Mouse (Mus musculus) heart, embryonic 16.5 days (tissue): ENCODE measurements around the gene Gm5269. TPM values are rescaled to one million over a fixed set of nuclear protein-coding genes. Genes with fewer than 3 reads are reported as not detected.

Experiments used
- ATAC-seq: fragments of 200-750 bp; cut with Nextera tagmentation; replicated peaks from 2 replicates; pipeline ENCODE4 v1.8.0; 2017; ENCODE audit warnings: moderate number of reproducible peaks; ENCODE audit not compliant: insufficient read depth, low FRiP score; ENCODE audit errors: extremely low read depth
- H3K27ac ChIP-seq: fragments of 300-500 bp; sonication (generic); 2 replicates; pipeline ENCODE4 v1.5.1; 2014; ENCODE audit warnings: mild to moderate bottlenecking, low read length, control low read depth, moderate library complexity
- H3K27me3 ChIP-seq: fragments of 300-500 bp; sonication (generic); 2 replicates; pipeline ENCODE4 v1.6.1; 2014; ENCODE audit warnings: low read length, mixed read lengths; ENCODE audit not compliant: control insufficient read depth, insufficient read depth
- H3K36me3 ChIP-seq: fragments of 300-500 bp; sonication (generic); 2 replicates; pipeline ENCODE4 v1.6.1; 2014; ENCODE audit not compliant: control insufficient read depth, insufficient read depth
- H3K4me1 ChIP-seq: fragments of 300-500 bp; sonication (generic); 2 replicates; pipeline ENCODE4 v1.6.1; 2014; ENCODE audit warnings: low read length, mixed read lengths; ENCODE audit not compliant: control insufficient read depth, insufficient read depth
- H3K4me2 ChIP-seq: fragments of 300-500 bp; sonication (generic); 2 replicates; pipeline ENCODE4 v1.6.1; 2014; ENCODE audit warnings: low read depth, mild to moderate bottlenecking, control low read depth, low read length
- H3K4me3 ChIP-seq: fragments of 300-500 bp; sonication (generic); 2 replicates; pipeline ENCODE4 v1.5.1; 2014; ENCODE audit warnings: mild to moderate bottlenecking, control low read depth, low read length
- H3K9ac ChIP-seq: fragments of 300-500 bp; sonication (generic); 2 replicates; pipeline ENCODE4 v1.6.1; 2014; ENCODE audit warnings: low read length, control low read depth
- H3K9me3 ChIP-seq: fragments of 300-500 bp; sonication (generic); replicated peaks from 2 replicates; pipeline ENCODE4 v1.6.1; 2016; ENCODE audit warnings: low read length; ENCODE audit not compliant: control insufficient read depth
- WGBS: fragments of 180-500 bp; shearing (Covaris S2); extraction: QIAGEN DNeasy Blood & Tissue Kit; methylation state at CpG from one replicate; pipeline ENCODE4 v1.1.7; 2014; 5-methylcytosine and 5-hydroxymethylcytosine counted together
- polyA plus RNA-seq: library from polyadenylated mRNA; unstranded; fragments of >200 nt; fragmentation: Nextera tagmentation; extraction: Ambion mirVana; gene quantifications from 2 replicates; pipeline ENCODE4 v1.2.1, GENCODE M21; 2015

Gene Gm5269
- polyA plus RNA-seq, 1 experiment from 2014 or later, result not detected

- no peak overlapping the region for H3K4me2 ChIP-seq
- no peaks in the 10 kb centered on the region for H3K4me1 ChIP-seq
- no peak overlapping the region for H3K27ac ChIP-seq
- H3K9ac ChIP-seq, result no peak overlapping the region
- no peaks in the 10 kb centered on the region for H3K36me3 ChIP-seq
- no peak overlapping the region for H3K4me3 ChIP-seq
- peaks cover 4% of the 10 kb centered on the region; the same call in 1 of the 2 replicates for H3K9me3 ChIP-seq
- H3K27me3 ChIP-seq, result no peaks in the 10 kb centered on the region
- whole genome bisulfite sequencing, result 84% methylated on average over 1 of the region's 1 CpGs
- ATAC-seq, result no peak
These were observed 44.6 kb downstream of the Gm5269 start for GRCm38 (mm10) chr1:45845466-45845865.

Other genes with a start within 250 kb of the Gm5269 start
- 32.7 and 34.9 TPM in 2 replicates for gene Wdr75, start 95.1 kb downstream of the Gm5269 start, polyA plus RNA-seq
- 18.0 and 18.8 TPM in 2 replicates for gene Slc40a1, start 36.2 kb upstream of the Gm5269 start, polyA plus RNA-seq
- gene Dnah7b, start 176.0 kb upstream of the Gm5269 start, polyA plus RNA-seq, result 1.3 and 1.5 TPM in 2 replicates